Mouse (Mus musculus): ENCODE results near the gene Pecr.

GRCm38 (mm10) chr1:72254545-72255061, 29.5 kb downstream of the Pecr start:
- TF ChIP-seq POLR2A (IDR thresholded peaks at IDR 0.05; ENCODE audit: extremely low read depth, insufficient read depth, low read length): peak; percentile 79; the same call in 1 of the 2 replicates
- no peak for TF ChIP-seq CTCF (IDR thresholded peaks at IDR 0.05; ENCODE audit: low read depth, low read length)
